Mouse (Mus musculus) thymus, adult 2 months (tissue): ENCODE results near the gene Fam216a. TPM values are rescaled to one million over a fixed set of nuclear protein-coding genes. Genes with fewer than 3 reads are reported as not detected.

ENCODE experiments used
- DNase-seq: peaks from one replicate; pipeline ENCODE4 v3.0.0; 2021
- H3K27ac ChIP-seq: fragments of 200-500 bp; 2 replicates; pipeline ENCODE4 v1.5.1; 2012; ENCODE audit warnings: low read length, control low read depth; ENCODE audit not compliant: control insufficient read depth, insufficient read depth
- H3K27me3 ChIP-seq: fragments of 200-500 bp; 2 replicates; pipeline ENCODE4 v1.6.1; 2012; ENCODE audit warnings: mild to moderate bottlenecking, low read length, moderate library complexity, mixed read lengths; ENCODE audit not compliant: control insufficient read depth, insufficient read depth
- H3K36me3 ChIP-seq: fragments of 200-500 bp; 2 replicates; pipeline ENCODE4 v1.6.1; 2012; ENCODE audit warnings: mild to moderate bottlenecking, low read length, moderate library complexity; ENCODE audit not compliant: control insufficient read depth, insufficient read depth
- H3K4me1 ChIP-seq: fragments of 200-500 bp; replicated peaks from 2 replicates; pipeline ENCODE4 v1.6.1; 2012; ENCODE audit warnings: low read length; ENCODE audit not compliant: control insufficient read depth, insufficient read depth
- H3K4me3 ChIP-seq: fragments of 200-500 bp; 2 replicates; pipeline ENCODE4 v1.5.1; 2012; ENCODE audit warnings: mild to moderate bottlenecking, low read length, control low read depth, moderate library complexity; ENCODE audit not compliant: control insufficient read depth, insufficient read depth
- CTCF ChIP-seq: fragments of 200-500 bp; IDR thresholded peaks from 2 replicates; pipeline ENCODE4 v1.5.1; 2012; ENCODE audit warnings: mild to moderate bottlenecking, control low read depth, low read length, moderate library complexity, borderline replicate concordance; ENCODE audit not compliant: control insufficient read depth, poor library complexity, insufficient read depth; ENCODE audit errors: extremely low read depth
- POLR2A ChIP-seq: fragments of 200-500 bp; IDR thresholded peaks from 2 replicates; pipeline ENCODE4 v1.6.1; 2012; ENCODE audit warnings: mild to moderate bottlenecking, low read length, control low read depth, moderate library complexity; ENCODE audit not compliant: control insufficient read depth, poor library complexity, insufficient read depth; ENCODE audit errors: extremely low read depth
- WGBS: fragments of 180-500 bp; shearing (Covaris S2); methylation state at CpG from one replicate; pipeline ENCODE4 v1.1.7; 2018; 5-methylcytosine and 5-hydroxymethylcytosine counted together
- polyA plus RNA-seq: library from polyadenylated mRNA; depleted of rRNA; stranded (reverse); fragments of >200 nt; gene quantifications from 2 replicates; pipeline ENCODE4 v1.2.3, GENCODE M21; 2012

The Fam216a gene
- polyA plus RNA-seq, 1 experiment: 54.4 TPM

- WGBS: 94% methylated on average over 8 of the region's 8 CpGs
- DNase-seq: no peak
- TF ChIP-seq CTCF (no peak), POLR2A (no peak)
Measured at GRCm38 (mm10) chr5:122399871-122400270, 27.7 kb upstream of the Fam216a start.

GRCm38 (mm10) chr5:122397495-122397894 is 25.3 kb upstream of the Fam216a start:
- no peak for DNase-seq
- Histone ChIP-seq H3K4me3 (no peak overlapping the region), H3K27ac (peak overlapping the region; percentile 69), H3K36me3 (peaks cover 24% of the 10 kb centered on the region), H3K4me1 (peaks cover 41% of the 10 kb centered on the region), H3K27me3 (no peaks in the 10 kb centered on the region)
- 42% methylated on average over 8 of the region's 8 CpGs for WGBS
- TF ChIP-seq POLR2A: no peak
- no peak for TF ChIP-seq CTCF

More at GRCm38 (mm10) chr5:122399871-122400270, 27.7 kb upstream of the Fam216a start:
- Histone ChIP-seq H3K27me3 (no peaks in the 10 kb centered on the region), H3K27ac (no peak overlapping the region), H3K36me3 (peaks cover 48% of the 10 kb centered on the region), H3K4me1 (peaks cover 34% of the 10 kb centered on the region), H3K4me3 (no peak overlapping the region)

GRCm38 (mm10) chr5:122396791-122397190 is 24.6 kb upstream of the Fam216a start:
- DNase-seq: peak; percentile 47
- Histone ChIP-seq H3K36me3 (peaks cover 17% of the 10 kb centered on the region), H3K27me3 (no peaks in the 10 kb centered on the region), H3K27ac (peak overlapping the region; percentile 69; the same call in 1 of the 2 replicates), H3K4me3 (no peak overlapping the region), H3K4me1 (peaks cover 41% of the 10 kb centered on the region)
- no peak for TF ChIP-seq CTCF
- no peak for TF ChIP-seq POLR2A
- WGBS: 23% methylated on average over 10 of the region's 10 CpGs

- peaks cover 30% of the 10 kb centered on the region for H3K4me1 ChIP-seq
- TF ChIP-seq CTCF (peak; percentile 67; the same call in 1 of the 2 replicates), POLR2A (no peak)
- H3K4me3 ChIP-seq: no peak overlapping the region
- H3K36me3 ChIP-seq: peaks cover 7% of the 10 kb centered on the region
- 63% methylated on average over 2 of the region's 2 CpGs for WGBS
- no peak overlapping the region for H3K27ac ChIP-seq
- DNase-seq: peak; percentile 83
- no peaks in the 10 kb centered on the region for H3K27me3 ChIP-seq
Measured at GRCm38 (mm10) chr5:122393887-122394286, 21.7 kb upstream of the Fam216a start.

GRCm38 (mm10) chr5:122392227-122393004 is 20.3 kb upstream of the Fam216a start:
- WGBS: 3% methylated on average over 19 of the region's 19 CpGs
- peak; percentile 35 for DNase-seq
- H3K27me3 ChIP-seq: no peaks in the 10 kb centered on the region
- TF ChIP-seq POLR2A (no peak), CTCF (no peak)
- peak overlapping the region; percentile 91 for H3K4me3 ChIP-seq
- no peaks in the 10 kb centered on the region for H3K36me3 ChIP-seq
- peaks cover 22% of the 10 kb centered on the region for H3K4me1 ChIP-seq
- peak overlapping the region; percentile 28 for H3K27ac ChIP-seq

- Histone ChIP-seq H3K4me1 (peaks cover 15% of the 10 kb centered on the region), H3K4me3 (peak within 1 kb of the TSS; percentile 91), H3K27me3 (no peaks in the 10 kb centered on the region), H3K27ac (peak within 1 kb of the TSS; percentile 28), H3K36me3 (no peaks in the 10 kb centered on the region)
- DNase-seq: peak; percentile 88
- TF ChIP-seq POLR2A: peak; percentile 79
- peak; percentile 86 for TF ChIP-seq CTCF
- under 1% methylated on average over 39 of the region's 39 CpGs for WGBS
Measured at GRCm38 (mm10) chr5:122391786-122392180, 19.6 kb upstream of the Fam216a start, which contains the start of gene Arpc3. Arpc3 (plus strand) TSS chr5:122391878.
